Mouse (Mus musculus) erythroblast, embryonic 14.5 days (primary cell): ENCODE measurements around the gene Mrpl20.

Experiments used
- GATA1 ChIP-seq: IDR thresholded peaks from 2 replicates; pipeline ENCODE4 v1.6.1; 2012; ENCODE audit warnings: low read length, inconsistent platforms, mixed read lengths
- TAL1 ChIP-seq: IDR thresholded peaks from 3 replicates; pipeline ENCODE4 v1.6.1; 2012; ENCODE audit warnings: low read length, inconsistent platforms, mixed read lengths

- TF ChIP-seq GATA1 (no peak), TAL1 (no peak)
Observed at GRCm38 (mm10) chr4:155802075-155802474, 603 bp upstream of the Mrpl20 start.
